Mouse (Mus musculus): Measurements from ENCODE around the gene Ppp3r1.

The Ppp3r1 gene

GRCm38 (mm10) chr11:17158858-17159737 lies at the start of gene Ppp3r1:
Gene Ppp3r1 (plus strand): TSS chr11:17159263.
- in situ Hi-C loops (cut with MboI; ENCODE audit: unreplicated experiment in 2 of 2) = loop anchor here (25.0 kb wide), 1 partner anchor 647 kb away; the partner anchor contains the start of gene Sec61g (in 2 of the 2)

DNA sequence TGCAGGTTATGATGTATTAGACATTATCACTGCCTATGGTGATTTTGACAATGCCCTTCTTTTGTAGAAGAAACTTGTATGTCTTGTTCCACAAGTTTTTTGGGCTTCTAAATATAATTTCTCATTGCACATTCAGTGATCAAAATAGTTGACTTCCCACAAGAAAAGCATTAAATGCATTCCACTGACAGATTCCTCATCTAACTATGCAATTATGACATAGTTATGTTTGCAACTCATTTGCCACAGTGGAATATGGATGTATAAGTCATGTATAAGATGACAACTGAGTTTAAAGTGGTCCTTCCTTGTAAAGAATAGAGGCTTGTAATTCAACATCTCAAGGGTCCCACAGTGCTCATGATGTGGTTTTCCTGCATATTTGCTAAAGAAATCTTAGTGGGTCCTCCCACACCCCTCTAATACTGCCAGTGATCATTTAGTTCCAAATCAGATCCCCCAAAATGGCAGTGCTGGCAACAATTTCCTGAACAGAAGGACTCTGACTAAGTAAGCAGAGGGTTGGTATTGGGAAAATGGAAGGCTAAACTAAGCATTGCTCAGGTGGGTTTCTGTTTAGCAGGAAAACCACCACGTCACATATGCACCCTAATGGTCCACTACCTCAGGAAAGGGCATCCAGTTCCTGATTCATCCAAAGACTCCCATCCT lies 46.5 kb upstream of the Ppp3r1 start:
- in situ Hi-C loops (cut with MboI; ENCODE audit: unreplicated experiment in 2 of 2) = no loop called here

GRCm38 (mm10) chr11:17126418-17126817 lies 32.6 kb upstream of the Ppp3r1 start:
- in situ Hi-C loops (cut with MboI; ENCODE audit: unreplicated experiment in 2 of 2) = no loop called here

GRCm38 (mm10) chr11:17135638-17136037 lies 23.4 kb upstream of the Ppp3r1 start:
- in situ Hi-C loops (cut with MboI; ENCODE audit: unreplicated experiment in 2 of 2) = no loop called here

DNA sequence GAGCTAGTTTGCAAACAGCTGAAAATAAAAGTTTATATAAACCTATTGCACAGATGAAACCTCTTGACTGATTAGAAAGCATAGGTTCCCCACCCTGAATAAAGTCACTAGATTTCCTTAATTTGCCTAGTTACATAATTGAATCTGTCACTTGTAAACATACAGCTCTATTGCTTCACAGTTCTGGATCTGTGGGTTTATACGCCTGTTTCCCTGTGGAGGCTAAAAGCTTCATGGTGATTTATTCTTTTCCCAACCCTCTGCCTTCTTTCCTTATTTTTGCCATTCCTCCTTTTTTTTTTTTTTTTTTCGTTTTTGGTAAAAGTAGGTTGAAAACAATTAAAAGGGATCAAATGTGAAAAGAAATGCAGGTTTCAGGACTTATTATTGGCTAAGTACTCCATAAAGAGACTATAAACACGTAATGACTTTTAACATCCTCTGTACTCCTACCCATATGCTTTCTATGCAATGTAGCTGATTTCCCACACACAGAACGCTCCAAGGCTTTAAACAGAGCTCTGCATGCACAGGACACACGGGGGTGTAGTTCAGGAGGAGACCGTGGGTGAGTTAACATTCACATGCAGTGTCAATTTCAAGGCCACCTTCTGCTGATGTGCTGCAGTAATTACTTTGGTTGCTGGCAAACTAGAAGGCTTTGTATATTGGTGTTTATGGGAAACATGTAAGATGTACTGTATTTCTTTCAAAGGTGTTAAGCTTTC lies 20.6 kb upstream of the Ppp3r1 start:
- in situ Hi-C loops (cut with MboI; ENCODE audit: unreplicated experiment in 2 of 2) = no loop called here

- in situ Hi-C loops (cut with MboI; ENCODE audit: unreplicated experiment in 2 of 2) = loop anchor here (5.0 to 25.0 kb wide), 2 partner anchors 53 to 647 kb away; partner anchors contain the start of genes Sec61g (in 2 of the 2) and Pno1 (in 1 of the 2)
Observed at GRCm38 (mm10) chr11:17159738-17160241, 727 bp downstream of the Ppp3r1 start.

DNA sequence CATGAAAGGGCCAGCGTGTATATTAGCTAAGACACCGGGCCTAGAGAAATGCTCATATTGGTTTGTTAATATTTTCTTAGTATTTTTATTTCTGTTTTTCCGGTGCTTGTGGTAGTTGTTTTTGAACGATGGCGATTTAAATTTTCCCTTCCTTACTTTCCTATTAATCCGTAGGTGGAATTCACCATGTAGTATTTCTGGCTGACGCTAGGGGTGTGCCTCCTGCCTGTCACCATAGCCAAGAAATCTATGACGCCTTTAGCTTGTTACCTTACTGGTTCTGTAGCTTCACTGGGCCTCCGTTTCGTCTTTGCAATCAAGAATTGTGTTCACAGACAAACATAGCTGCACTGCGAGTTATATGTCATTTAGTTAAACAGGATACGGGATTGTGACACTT lies 1.2 kb downstream of the Ppp3r1 start:
- in situ Hi-C loops (cut with MboI; ENCODE audit: unreplicated experiment in 2 of 2) = loop anchor here (5.0 to 25.0 kb wide), 2 partner anchors 52 to 648 kb away; partner anchors contain the start of genes Sec61g (in 2 of the 2) and Pno1 (in 1 of the 2)

- in situ Hi-C loops (cut with MboI; ENCODE audit: unreplicated experiment in 2 of 2) = loop anchor here (5.0 to 25.0 kb wide), 2 partner anchors 48 to 652 kb away; partner anchors contain the start of genes Sec61g (in 2 of the 2) and Pno1 (in 1 of the 2)
Observed at GRCm38 (mm10) chr11:17163956-17164355, 4.9 kb downstream of the Ppp3r1 start.

DNA sequence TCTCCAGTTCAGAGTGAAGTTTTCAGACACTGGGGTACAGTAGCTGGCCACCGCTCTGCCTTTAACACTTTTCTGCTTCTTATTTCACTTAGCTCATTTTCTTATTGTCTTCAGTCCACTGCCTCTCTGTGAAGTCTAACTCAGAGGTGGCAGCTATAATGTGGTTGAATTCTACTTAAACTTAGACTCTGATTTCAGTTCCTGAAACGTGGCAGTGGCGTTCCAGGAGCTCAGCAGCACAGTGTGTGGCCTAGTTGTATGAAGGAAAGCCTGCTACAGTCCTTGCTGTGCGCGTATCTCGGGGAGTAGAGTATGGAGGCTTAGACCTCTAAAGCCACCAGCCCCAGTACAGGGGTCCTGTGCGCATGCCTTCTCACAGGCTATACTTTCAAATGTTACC lies 7.6 kb downstream of the Ppp3r1 start:
- in situ Hi-C loops (cut with MboI; ENCODE audit: unreplicated experiment in 2 of 2) = loop anchor here (25.0 kb wide), 1 partner anchor 654 kb away; the partner anchor contains the start of gene Sec61g (in 2 of the 2)

DNA sequence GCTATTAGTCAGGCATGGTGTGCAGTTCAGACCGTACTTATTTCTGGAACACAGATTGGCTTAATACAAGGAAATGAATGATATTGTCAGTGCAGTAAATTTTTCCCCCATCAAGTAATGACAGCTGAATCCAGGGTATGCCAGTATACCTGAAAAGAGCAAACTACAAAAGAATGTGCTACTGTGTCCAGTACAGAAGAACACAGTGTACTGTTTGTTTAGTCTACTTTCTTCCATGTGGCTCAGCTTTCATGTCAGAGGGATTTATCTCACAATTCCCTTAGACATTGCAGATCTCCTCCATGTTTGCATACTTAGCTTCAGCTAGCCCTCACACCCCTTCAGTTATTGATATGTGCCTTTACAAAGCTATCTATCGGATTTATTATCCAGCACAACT lies 10.2 kb downstream of the Ppp3r1 start:
- in situ Hi-C loops (cut with MboI; ENCODE audit: unreplicated experiment in 2 of 2) = loop anchor here (25.0 kb wide), 1 partner anchor 657 kb away; the partner anchor contains the start of gene Sec61g (in 2 of the 2)

DNA sequence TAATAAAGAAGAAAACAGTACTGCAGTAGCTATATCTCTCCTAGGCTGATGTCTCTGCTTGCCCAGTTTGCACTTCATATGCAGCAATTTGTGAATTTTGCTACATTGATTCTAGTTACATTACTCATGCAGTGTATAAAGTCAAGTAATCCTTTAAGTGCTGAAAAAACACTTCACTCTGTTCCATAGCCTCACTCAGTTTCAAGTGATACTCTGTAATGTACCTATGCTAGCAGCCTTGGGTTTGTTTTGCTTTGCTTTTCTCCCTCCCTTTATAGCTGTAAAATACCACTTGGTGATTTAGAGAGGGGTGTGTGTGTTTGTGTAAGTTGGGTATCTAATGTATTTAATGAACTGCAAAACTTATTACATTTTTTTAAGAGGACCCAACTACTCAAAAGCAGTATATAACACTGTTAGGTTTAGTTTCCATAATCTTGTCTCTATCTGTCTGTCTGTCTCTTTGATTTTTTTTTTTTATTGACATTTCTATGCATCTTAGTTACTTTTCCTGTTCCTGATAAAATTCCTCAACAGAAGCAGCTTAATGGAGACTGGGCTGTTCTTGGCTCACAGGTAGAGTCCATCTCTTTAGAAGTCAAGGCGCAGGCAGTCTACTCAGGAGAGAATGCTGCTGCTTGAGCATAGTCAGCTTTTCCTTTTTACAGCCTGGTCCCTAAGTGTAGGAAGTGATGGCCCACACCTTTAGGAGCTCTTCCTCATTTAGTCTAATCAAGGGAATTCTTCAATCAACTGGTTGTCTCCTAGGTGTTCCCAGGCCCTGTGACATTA lies 12.1 kb downstream of the Ppp3r1 start:
- in situ Hi-C loops (cut with MboI; ENCODE audit: unreplicated experiment in 2 of 2) = loop anchor here (25.0 kb wide), 1 partner anchor 659 kb away; the partner anchor contains the start of gene Sec61g (in 2 of the 2)

- in situ Hi-C loops (cut with MboI; ENCODE audit: unreplicated experiment in 2 of 2) = loop anchor here (25.0 kb wide), 1 partner anchor 660 kb away; the partner anchor contains the start of gene Sec61g (in 2 of the 2)
Observed at GRCm38 (mm10) chr11:17172300-17172699, 13.2 kb downstream of the Ppp3r1 start.

- in situ Hi-C loops (cut with MboI; ENCODE audit: unreplicated experiment in 2 of 2) = no loop called here
Observed at GRCm38 (mm10) chr11:17176638-17177037, 17.6 kb downstream of the Ppp3r1 start.

GRCm38 (mm10) chr11:17180753-17181152 lies 21.7 kb downstream of the Ppp3r1 start:
- in situ Hi-C loops (cut with MboI; ENCODE audit: unreplicated experiment in 2 of 2) = no loop called here

- in situ Hi-C loops (cut with MboI; ENCODE audit: unreplicated experiment in 2 of 2) = no loop called here
Observed at GRCm38 (mm10) chr11:17181807-17182206, 22.7 kb downstream of the Ppp3r1 start, which contains the start of gene Wdr92. Gene Wdr92 (plus strand): TSS chr11:17182107.

DNA sequence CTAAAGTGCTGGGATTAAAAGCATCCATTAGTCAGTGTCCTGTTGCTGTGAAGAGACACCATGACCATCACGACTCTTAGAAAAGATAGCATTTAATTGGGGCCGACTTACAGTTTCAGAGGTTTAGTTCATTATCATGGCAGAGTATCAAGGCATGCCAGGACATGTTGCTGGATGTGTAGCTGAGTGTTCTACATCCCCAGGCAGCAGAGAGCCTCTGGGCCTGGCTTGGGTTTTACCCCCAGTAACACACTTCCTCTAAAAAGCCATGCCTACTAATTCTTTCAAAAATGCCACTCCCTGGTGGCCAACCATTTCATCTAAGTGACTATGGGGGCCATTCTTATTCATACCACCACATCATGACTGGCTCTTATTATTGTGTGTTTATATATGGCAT lies 24.1 kb downstream of the Ppp3r1 start:
- in situ Hi-C loops (cut with MboI; ENCODE audit: unreplicated experiment in 2 of 2) = no loop called here

DNA sequence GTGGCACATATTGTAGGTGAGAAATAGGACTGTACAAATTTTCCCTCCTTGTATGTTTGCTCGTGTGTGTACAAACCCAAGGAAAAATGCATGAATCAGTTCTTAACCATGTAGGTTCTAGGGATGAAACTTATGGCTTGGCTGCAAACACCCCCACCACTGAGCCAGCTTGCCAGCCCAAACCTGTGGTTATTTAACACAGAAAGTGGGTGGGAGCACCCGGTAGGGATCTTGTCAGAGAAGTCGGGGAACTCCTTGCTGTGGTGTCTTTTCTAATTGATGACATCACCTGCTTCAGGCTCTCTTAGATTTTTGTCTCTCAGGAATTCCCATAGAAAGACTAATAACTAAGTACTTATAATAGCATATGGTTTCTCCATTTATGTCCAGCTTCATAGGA lies 28.6 kb downstream of the Ppp3r1 start:
- in situ Hi-C loops (cut with MboI; ENCODE audit: unreplicated experiment in 2 of 2) = no loop called here

DNA sequence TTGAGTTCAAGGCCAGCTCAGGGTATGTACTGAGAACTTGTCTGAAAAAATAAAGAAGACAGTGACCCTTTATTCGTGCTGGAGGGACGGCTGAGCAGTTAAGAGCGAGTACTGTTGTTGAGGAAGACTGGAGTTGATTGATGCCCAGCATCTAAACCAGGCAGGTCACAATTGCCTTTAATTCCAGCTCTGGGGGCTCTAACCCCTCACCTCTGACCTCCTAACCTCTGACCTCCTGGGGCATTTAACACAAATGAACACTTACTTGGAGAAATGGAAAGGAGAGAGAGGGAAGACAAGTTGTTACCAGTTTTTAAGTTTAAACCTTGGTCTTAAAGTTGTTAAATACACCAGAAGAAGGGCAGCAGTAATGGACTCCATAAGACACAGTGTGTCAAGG lies 29.7 kb downstream of the Ppp3r1 start:
- in situ Hi-C loops (cut with MboI; ENCODE audit: unreplicated experiment in 2 of 2) = no loop called here

All from v-Abl transformed pro-B cells (cell line).